Mouse (Mus musculus) MEL (cell line): Measurements from ENCODE around the gene Sall1. TPM values are rescaled to one million over a fixed set of nuclear protein-coding genes. Genes with fewer than 3 reads are reported as not detected.

Experiments used
- DNase-seq: peaks from one replicate; pipeline ENCODE4 v3.0.0; 2011; ENCODE audit warnings: low read depth, low spot score
- H3K27ac ChIP-seq: 2 replicates; pipeline ENCODE4 v1.5.1; 2012; ENCODE audit warnings: low read depth, mild to moderate bottlenecking, control low read depth, low read length, moderate library complexity; ENCODE audit not compliant: control insufficient read depth
- H3K27me3 ChIP-seq, 2 experiments: fragments of 150-350 bp in 1 of 2; sonication (generic) in 1 of 2; 2 replicates each; pipeline ENCODE4 v1.6.1; 2012; ENCODE audit warnings: low read length in 2 of 2, mild to moderate bottlenecking in 2 of 2, improper control_type of control experiment in 1 of 2, moderate library complexity in 1 of 2; ENCODE audit not compliant: insufficient read depth in 2 of 2, control insufficient read depth in 1 of 2
- H3K36me3 ChIP-seq, 2 experiments: 2 replicates each; pipeline ENCODE4 v1.6.1; 2012 to 2014; ENCODE audit warnings: low read length in 2 of 2, improper control_type of control experiment in 1 of 2, inconsistent platforms in 1 of 2, mild to moderate bottlenecking in 1 of 2; ENCODE audit not compliant: insufficient read depth in 2 of 2, control insufficient read depth in 1 of 2
- H3K4me1 ChIP-seq, 2 experiments: fragments of 150-350 bp in 1 of 2; sonication (generic) in 1 of 2; 2 replicates each; pipeline ENCODE4 v1.6.1; 2012; ENCODE audit warnings: low read length in 2 of 2, improper control_type of control experiment in 1 of 2, mild to moderate bottlenecking in 1 of 2; ENCODE audit not compliant: insufficient read depth in 2 of 2, control insufficient read depth in 1 of 2
- H3K4me3 ChIP-seq, 2 experiments: fragments of 150-350 bp in 1 of 2; sonication (generic) in 1 of 2; 2 replicates each; pipeline ENCODE4 v1.5.1; 2012; ENCODE audit warnings: low read depth in 2 of 2, low read length in 2 of 2, mild to moderate bottlenecking in 2 of 2, moderate library complexity in 2 of 2, control low read depth in 1 of 2, improper control_type of control experiment in 1 of 2; ENCODE audit not compliant: control insufficient read depth in 1 of 2, insufficient read depth in 1 of 2
- H3K79me2 ChIP-seq: 2 replicates; pipeline ENCODE4 v1.6.1; 2012; ENCODE audit warnings: mild to moderate bottlenecking, low read length, moderate library complexity; ENCODE audit not compliant: control insufficient read depth, poor library complexity, insufficient read depth
- H3K9ac ChIP-seq: 2 replicates; pipeline ENCODE4 v1.6.1; 2012; ENCODE audit warnings: low read depth, mild to moderate bottlenecking, control low read depth, low read length, moderate library complexity; ENCODE audit not compliant: control insufficient read depth, poor library complexity, severe bottlenecking
- H3K9me3 ChIP-seq: fragments of 150-350 bp; sonication (generic); replicated peaks from 2 replicates; pipeline ENCODE4 v1.6.1; 2012; ENCODE audit warnings: mild to moderate bottlenecking, low read length, improper control_type of control experiment, moderate library complexity; ENCODE audit not compliant: insufficient read depth
- BHLHE40 ChIP-seq: IDR thresholded peaks from 2 replicates; pipeline ENCODE4 v1.6.1; 2012; ENCODE audit warnings: low read depth, mild to moderate bottlenecking, inconsistent platforms, low read length, improper control_type of control experiment, borderline replicate concordance
- CHD2 ChIP-seq: IDR thresholded peaks from 2 replicates; pipeline ENCODE4 v1.6.1; 2011; ENCODE audit warnings: low read length, improper control_type of control experiment
- CTCF ChIP-seq, 3 experiments: IDR thresholded peaks in 2 of 3; conservative IDR thresholded peaks in 1 of 3; 2 replicates each; pipeline ENCODE4 v1.5.1; 2011 to 2012; ENCODE audit warnings: low read length in 3 of 3, low read depth in 2 of 3, mild to moderate bottlenecking in 2 of 3, improper control_type of control experiment in 1 of 3, inconsistent platforms in 1 of 3, mixed read lengths in 1 of 3, moderate library complexity in 1 of 3; ENCODE audit not compliant: control insufficient read depth in 1 of 3, insufficient read depth in 1 of 3, poor library complexity in 1 of 3, severe bottlenecking in 1 of 3
- E2F4 ChIP-seq: IDR thresholded peaks from 2 replicates; pipeline ENCODE4 v1.6.1; 2011; ENCODE audit warnings: low read depth, low read length, improper control_type of control experiment, borderline replicate concordance
- ELF1 ChIP-seq: IDR thresholded peaks from 2 replicates; pipeline ENCODE4 v1.6.1; 2014; ENCODE audit warnings: low read depth, mild to moderate bottlenecking, inconsistent platforms, low read length, improper control_type of control experiment, moderate library complexity
- ETS1 ChIP-seq: IDR thresholded peaks from 2 replicates; pipeline ENCODE4 v1.6.1; 2012; ENCODE audit warnings: low read depth, mild to moderate bottlenecking, inconsistent platforms, low read length, improper control_type of control experiment, moderate library complexity
- GABPA ChIP-seq: IDR thresholded peaks from 2 replicates; pipeline ENCODE4 v1.6.1; 2012; ENCODE audit warnings: low read depth, mild to moderate bottlenecking, inconsistent platforms, low read length, improper control_type of control experiment, moderate library complexity
- HCFC1 ChIP-seq: IDR thresholded peaks from 2 replicates; pipeline ENCODE4 v1.6.1; 2012; ENCODE audit warnings: low read depth, mild to moderate bottlenecking, inconsistent platforms, low read length, improper control_type of control experiment, moderate library complexity
- JUND ChIP-seq: IDR thresholded peaks from 2 replicates; pipeline ENCODE4 v1.6.1; 2011; ENCODE audit warnings: low read depth, mild to moderate bottlenecking, improper control_type of control experiment, low read length
- KAT2A ChIP-seq: conservative IDR thresholded peaks from 2 replicates; pipeline ENCODE4 v1.6.1; 2012; ENCODE audit warnings: low read depth, low read length, improper control_type of control experiment, inconsistent platforms
- MAFK ChIP-seq: IDR thresholded peaks from 2 replicates; pipeline ENCODE4 v1.6.1; 2011; ENCODE audit warnings: low read depth, mild to moderate bottlenecking, low read length, improper control_type of control experiment, borderline replicate concordance
- MAZ ChIP-seq: IDR thresholded peaks from 2 replicates; pipeline ENCODE4 v1.6.1; 2012; ENCODE audit warnings: low read depth, mild to moderate bottlenecking, inconsistent platforms, low read length, improper control_type of control experiment
- MXI1 ChIP-seq: IDR thresholded peaks from 2 replicates; pipeline ENCODE4 v1.6.1; 2011; ENCODE audit warnings: mild to moderate bottlenecking, low read depth, low read length, improper control_type of control experiment
- MYC ChIP-seq: IDR thresholded peaks from 2 replicates; pipeline ENCODE4 v1.6.1; 2011; ENCODE audit warnings: low read depth, mild to moderate bottlenecking, low read length, improper control_type of control experiment, moderate library complexity
- NRF1 ChIP-seq: IDR thresholded peaks from 2 replicates; pipeline ENCODE4 v1.6.1; 2014; ENCODE audit warnings: low read depth, mild to moderate bottlenecking, inconsistent platforms, low read length, improper control_type of control experiment, moderate library complexity; ENCODE audit not compliant: poor library complexity, insufficient read depth, severe bottlenecking
- POLR2AphosphoS2 ChIP-seq: IDR thresholded peaks from 2 replicates; pipeline ENCODE4 v1.6.1; 2011; ENCODE audit warnings: low read length, improper control_type of control experiment
- RAD21 ChIP-seq: IDR thresholded peaks from 2 replicates; pipeline ENCODE4 v1.6.1; 2011; ENCODE audit warnings: mild to moderate bottlenecking, low read depth, low read length, improper control_type of control experiment
- SIN3A ChIP-seq: IDR thresholded peaks from 2 replicates; pipeline ENCODE4 v1.6.1; 2012; ENCODE audit warnings: low read length, improper control_type of control experiment, inconsistent platforms
- TBP ChIP-seq: IDR thresholded peaks from 2 replicates; pipeline ENCODE4 v1.8.0; 2011; ENCODE audit warnings: low read depth, low read length, improper control_type of control experiment
- UBTF ChIP-seq: IDR thresholded peaks from 2 replicates; pipeline ENCODE4 v1.6.1; 2012; ENCODE audit warnings: low read depth, mild to moderate bottlenecking, inconsistent platforms, low read length, improper control_type of control experiment, moderate library complexity, borderline replicate concordance; ENCODE audit not compliant: insufficient read depth
- USF1 ChIP-seq: IDR thresholded peaks from 2 replicates; pipeline ENCODE4 v1.6.1; 2014; ENCODE audit warnings: low read depth, mild to moderate bottlenecking, inconsistent platforms, low read length, improper control_type of control experiment, moderate library complexity
- ZC3H11A ChIP-seq: IDR thresholded peaks from 2 replicates; pipeline ENCODE4 v1.6.1; 2012; ENCODE audit warnings: low read depth, mild to moderate bottlenecking, inconsistent platforms, low read length, improper control_type of control experiment
- ZNF384 ChIP-seq: IDR thresholded peaks from 2 replicates; pipeline ENCODE4 v1.6.1; 2012; ENCODE audit warnings: low read depth, mild to moderate bottlenecking, inconsistent platforms, low read length, improper control_type of control experiment
- polyA plus RNA-seq, 2 experiments: library from polyadenylated mRNA; stranded (reverse) in 1 of 2; unstranded in 1 of 2; fragments of >175 nt in 1 of 2; fragments of >200 nt in 1 of 2; gene quantifications; 2 replicates each; pipeline versions ENCODE4 v1.2.1 to v1.2.4; 2012; ENCODE audit warnings: low replicate concordance in 2 of 2, low read depth in 1 of 2; ENCODE audit not compliant: insufficient read length in 2 of 2, insufficient read depth in 1 of 2, missing spikeins in 1 of 2
- total RNA-seq: library from RNA; depleted of rRNA; stranded (reverse); fragments of 300-350 nt; gene quantifications from 2 replicates; pipeline ENCODE4 v1.2.3, GENCODE M21; 2012

Gene Sall1
- total and polyA plus RNA-seq, 3 experiments: not detected

GRCm38 (mm10) chr8:89045726-89046125 lies 1.8 kb upstream of the Sall1 start:
- Histone ChIP-seq H3K4me3 (no peak overlapping the region), H3K27ac (no peak overlapping the region), H3K9ac (no peak overlapping the region), H3K9me3 (no peaks in the 10 kb centered on the region), H3K36me3 (no peaks in the 10 kb centered on the region), H3K27me3 (no peaks in the 10 kb centered on the region), H3K79me2 (no peaks in the 10 kb centered on the region), H3K4me1 (no peaks in the 10 kb centered on the region)
- DNase-seq: no peak
- TF ChIP-seq USF1 (no peak), MAZ (no peak), RAD21 (no peak), ETS1 (no peak), JUND (no peak), TBP (no peak), MYC (no peak), E2F4 (no peak), ELF1 (no peak), GABPA (no peak), ZNF384 (no peak), CTCF (IDR thresholded peaks at IDR 0.05 in 2 of 3, conservative IDR thresholded peaks at IDR 0.05 in 1 of 3; ENCODE audit: control insufficient read depth in 1 of 3, insufficient read depth in 1 of 3, low read depth in 2 of 3, low read length in 3 of 3, poor library complexity in 1 of 3, severe bottlenecking in 1 of 3) (no peak), POLR2AphosphoS2 (no peak)

- TF ChIP-seq ZC3H11A (no peak), SIN3A (no peak), BHLHE40 (no peak), MXI1 (no peak), UBTF (no peak), MAFK (no peak), KAT2A (no peak), HCFC1 (no peak), RAD21 (no peak), CHD2 (no peak), NRF1 (no peak), GABPA (no peak)
- no peak for DNase-seq
- H3K79me2 ChIP-seq: no peaks in the 10 kb centered on the region
- no peaks in the 10 kb centered on the region for H3K27me3 ChIP-seq
- H3K4me3 ChIP-seq: no peak overlapping the region
- H3K4me1 ChIP-seq: no peaks in the 10 kb centered on the region
- H3K9me3 ChIP-seq: no peaks in the 10 kb centered on the region
- H3K9ac ChIP-seq: no peak overlapping the region
- no peak overlapping the region for H3K27ac ChIP-seq
- no peaks in the 10 kb centered on the region for H3K36me3 ChIP-seq
Measured at GRCm38 (mm10) chr8:89045218-89045601, 1.2 kb upstream of the Sall1 start.
